8 mouse cellular contexts compared by ENCODE assay signal in genomic region chr8:105860143-105860981, GRCm38 (mm10). TPM values are rescaled to one million over a fixed set of nuclear protein-coding genes. Genes with fewer than 3 reads are reported as not detected.
A peak's percentile ranks its signal among the peaks of the same experiment; 100 is the strongest.
DNase-seq lines count a peak whose midpoint lies in the region; ATAC-seq lines count a peak whose summit lies in the region.

Gene Nutf2 (plus strand): TSS chr8:105860580.

- peak within 1 kb of the TSS; percentile 96 for H3K9ac ChIP-seq in heart, embryonic 13.5 days
- H3K9ac ChIP-seq in liver, embryonic 12.5 days, result peak within 1 kb of the TSS; percentile 96
- peak within 1 kb of the TSS; percentile 71 for H3K9ac ChIP-seq in stomach, embryonic 15.5 days

- peaks cover 39% of the 10 kb centered on the region for H3K36me3 ChIP-seq in heart, embryonic 13.5 days
- peaks cover 39% of the 10 kb centered on the region for H3K36me3 ChIP-seq in liver, embryonic 12.5 days
- H3K36me3 ChIP-seq in stomach, embryonic 15.5 days, result peaks cover 9% of the 10 kb centered on the region; the same call in 1 of the 2 replicates

- under 1% methylated on average over 57 of the region's 59 CpGs for WGBS in heart, embryonic 13.5 days
- 2% methylated on average over 59 of the region's 59 CpGs for WGBS in liver, embryonic 12.5 days (ENCODE audit: insufficient replicate concordance)
- WGBS in stomach, embryonic 15.5 days, result under 1% methylated on average over 52 of the region's 59 CpGs

- H3K4me1 ChIP-seq in brown adipose tissue, adult 24 weeks (ENCODE audit: control insufficient read depth, insufficient read depth, insufficient read length, low read length), result peaks cover 8% of the 10 kb centered on the region
- H3K4me1 ChIP-seq in heart, embryonic 13.5 days, result peaks cover 72% of the 10 kb centered on the region
- peaks cover 88% of the 10 kb centered on the region for H3K4me1 ChIP-seq in liver, embryonic 12.5 days
- H3K4me1 ChIP-seq in stomach, embryonic 15.5 days, result peaks cover 34% of the 10 kb centered on the region

- peak within 1 kb of the TSS; percentile 69 for H3K4me3 ChIP-seq in brown adipose tissue, adult 24 weeks (ENCODE audit: insufficient read depth, low read depth, low read length)
- H3K4me3 ChIP-seq in heart, embryonic 13.5 days, result peak within 1 kb of the TSS; percentile 100
- peak within 1 kb of the TSS; percentile 97 for H3K4me3 ChIP-seq in liver, embryonic 12.5 days
- H3K4me3 ChIP-seq in stomach, embryonic 15.5 days (replicated peaks), result peak within 1 kb of the TSS; percentile 73

- no peaks in the 10 kb centered on the region for H3K9me3 ChIP-seq in heart, embryonic 13.5 days
- H3K9me3 ChIP-seq in liver, embryonic 12.5 days (replicated peaks), result no peaks in the 10 kb centered on the region
- H3K9me3 ChIP-seq in stomach, embryonic 15.5 days, result no peaks in the 10 kb centered on the region

- ATAC-seq in heart, embryonic 13.5 days (ENCODE audit: extremely low read depth, insufficient number of reproducible peaks, low FRiP score, low TSS enrichment), result peak; percentile 95
- ATAC-seq in liver, embryonic 12.5 days, result peak; percentile 96
- peak; percentile 98 for ATAC-seq in stomach, embryonic 15.5 days (ENCODE audit: insufficient read depth, low FRiP score, low read depth)

- H3K27me3 ChIP-seq in heart, embryonic 13.5 days (replicated peaks), result no peaks in the 10 kb centered on the region
- no peaks in the 10 kb centered on the region for H3K27me3 ChIP-seq in liver, embryonic 12.5 days (replicated peaks)
- H3K27me3 ChIP-seq in stomach, embryonic 15.5 days (replicated peaks), result no peaks in the 10 kb centered on the region

- H3K27ac ChIP-seq in brown adipose tissue, adult 24 weeks (replicated peaks; ENCODE audit: low read depth, low read length), result peak within 1 kb of the TSS; percentile 86
- H3K27ac ChIP-seq in heart, embryonic 13.5 days (replicated peaks), result peak within 1 kb of the TSS; percentile 95
- peak within 1 kb of the TSS; percentile 95 for H3K27ac ChIP-seq in liver, embryonic 12.5 days
- H3K27ac ChIP-seq in stomach, embryonic 15.5 days, result peak within 1 kb of the TSS; percentile 91

- H3K4me2 ChIP-seq in heart, embryonic 13.5 days, result peak within 1 kb of the TSS; percentile 93
- peak within 1 kb of the TSS; percentile 98 for H3K4me2 ChIP-seq in liver, embryonic 12.5 days
- H3K4me2 ChIP-seq in stomach, embryonic 15.5 days, result peak within 1 kb of the TSS; percentile 72

- peak; percentile 94 for DNase-seq in CD4-positive, CD25-positive, alpha-beta regulatory T cell, adult 2 months (ENCODE audit: low read depth, low spot score)
- peak; percentile 79 for DNase-seq in fat pad, adult 2 months (ENCODE audit: extremely low read depth, low read depth, low spot score)
- peak; percentile 97 for DNase-seq in kidney, postnatal 10 days
- peak; percentile 86 to 89 for DNase-seq in natural killer cell, adult 2 months (ENCODE audit: low spot score in 2 of 2)

RNA-seq across cellular contexts. Expression of gene Nutf2, which starts in this region (rescaled TPM):
- polyA plus RNA-seq in brown adipose tissue, adult 24 weeks (2012; ENCODE audit: insufficient read depth, insufficient read length, missing spikeins), result 5.0 TPM in 1 of 2 replicates, not detected in the other
- 177 and 212 TPM in 2 replicates for polyA plus RNA-seq in heart, embryonic 13.5 days (2015; fragmentation: Nextera tagmentation; extraction: Ambion mirVana)
- polyA plus RNA-seq in liver, embryonic 12.5 days (2016; fragmentation: Nextera tagmentation; extraction: Ambion mirVana), result 180 and 183 TPM in 2 replicates
- polyA plus RNA-seq in stomach, embryonic 15.5 days (2015; fragmentation: Nextera tagmentation; extraction: Ambion mirVana), result 151 and 214 TPM in 2 replicates

Comparison
In these comparisons a context has a peak if more than half of its experiments do, and no peak if none do; other contexts are left out.
1. Peak in every context shown above with its lines: DNase-seq, ATAC-seq, H3K4me3 ChIP-seq and H3K27ac ChIP-seq.
2. RNA of gene Nutf2 (polyA plus RNA-seq): 180 to 183 TPM in liver, embryonic 12.5 days, 177 to 212 TPM in heart, embryonic 13.5 days and 151 to 214 TPM in stomach, embryonic 15.5 days; 5.0 TPM in brown adipose tissue, adult 24 weeks; every median in the first group is over 10 times any median in the second.